Mouse (Mus musculus): ENCODE measurements at regions not wholly inside any gene's neighbourhood (a gene's known extent, or its start where the extent isn't known, plus 50 kb on each side); places are given as distances from the start of the nearest gene placed in this dataset.

DNA sequence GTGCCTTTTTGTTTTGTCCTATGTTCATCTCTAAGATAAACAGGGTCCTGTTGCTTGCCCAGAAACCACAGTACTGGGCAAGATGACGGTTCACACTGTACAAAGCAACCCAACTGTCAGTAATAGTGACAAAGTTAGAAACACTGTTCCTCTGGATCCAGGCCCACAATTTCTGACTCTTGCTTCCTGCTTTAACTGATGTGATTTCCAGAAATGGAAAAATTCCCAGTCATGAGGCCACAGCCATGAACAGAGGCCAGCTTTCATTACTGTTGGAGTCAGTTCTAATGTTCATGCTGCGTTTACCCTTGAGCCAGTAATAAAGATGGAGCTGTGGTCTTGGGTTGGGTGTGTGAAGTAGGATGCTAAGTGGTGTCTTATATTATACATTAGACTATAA is 164.6 kb upstream of the Gli3 start:
- TF ChIP-seq POLR2A (IDR thresholded peaks at IDR 0.05; ENCODE audit: insufficient read length, low read depth) (no peak), MAX (IDR thresholded peaks at IDR 0.05; ENCODE audit: low read depth) (no peak), SRF (IDR thresholded peaks at IDR 0.05; ENCODE audit: control insufficient read depth, insufficient read length, low read depth) (no peak)

All from myocyte (in vitro differentiated cells).